Mouse (Mus musculus) heart, postnatal 0 days (tissue): ENCODE data around the gene Plekhj1. TPM values are rescaled to one million over a fixed set of nuclear protein-coding genes. Genes with fewer than 3 reads are reported as not detected.

Experiments
- ATAC-seq: fragments of 200-750 bp; cut with Nextera tagmentation; 2 replicates; pipeline ENCODE4 v1.8.0; 2017; ENCODE audit warnings: low read depth, moderate number of reproducible peaks, moderate library complexity; ENCODE audit not compliant: insufficient read depth
- DNase-seq: peaks from one replicate; pipeline ENCODE4 v3.0.0-alpha.2; 2016; ENCODE audit warnings: low spot score
- H3K27ac ChIP-seq: fragments of 300-500 bp; sonication (generic); 2 replicates; pipeline ENCODE4 v1.5.1; 2014; ENCODE audit warnings: low read depth, mild to moderate bottlenecking
- H3K27me3 ChIP-seq: fragments of 300-500 bp; sonication (generic); 2 replicates; pipeline ENCODE4 v1.6.1; 2014; ENCODE audit warnings: low read length, mixed read lengths; ENCODE audit not compliant: control insufficient read depth, insufficient read depth
- H3K36me3 ChIP-seq: fragments of 300-500 bp; sonication (generic); replicated peaks from 2 replicates; pipeline ENCODE4 v1.6.1; 2014; ENCODE audit warnings: low read length, mixed read lengths; ENCODE audit not compliant: control insufficient read depth, insufficient read depth
- H3K4me1 ChIP-seq: fragments of 300-500 bp; sonication (generic); 2 replicates; pipeline ENCODE4 v1.6.1; 2014; ENCODE audit warnings: antibody characterized with exemption; ENCODE audit not compliant: control insufficient read depth, insufficient read depth
- H3K4me2 ChIP-seq: fragments of 300-500 bp; sonication (generic); 2 replicates; pipeline ENCODE4 v1.6.1; 2014; ENCODE audit warnings: low read depth, mild to moderate bottlenecking, low read length, moderate library complexity
- H3K4me3 ChIP-seq: fragments of 300-500 bp; sonication (generic); 2 replicates; pipeline ENCODE4 v1.5.1; 2014; ENCODE audit warnings: low read depth, low read length
- H3K9ac ChIP-seq: fragments of 300-500 bp; sonication (generic); replicated peaks from 2 replicates; pipeline ENCODE4 v1.6.1; 2014; ENCODE audit warnings: low read depth, low read length, mixed read lengths
- H3K9me3 ChIP-seq: fragments of 300-500 bp; sonication (generic); replicated peaks from 2 replicates; pipeline ENCODE4 v1.6.1; 2016; ENCODE audit warnings: low read length; ENCODE audit not compliant: control insufficient read depth
- CTCF ChIP-seq: IDR thresholded peaks from 2 replicates; pipeline ENCODE4 v1.5.1; 2016; ENCODE audit warnings: antibody characterized with exemption, control low read depth, low read depth
- EP300 ChIP-seq: IDR thresholded peaks from 2 replicates; pipeline ENCODE4 v1.6.1; 2016; ENCODE audit warnings: antibody characterized with exemption, low read depth
- WGBS: fragments of 180-500 bp; shearing (Covaris S2); extraction: QIAGEN DNeasy Blood & Tissue Kit; methylation state at CpG from one replicate; pipeline ENCODE4 v1.1.7; 2014; 5-methylcytosine and 5-hydroxymethylcytosine counted together
- polyA plus RNA-seq: library from polyadenylated mRNA; unstranded; fragments of >200 nt; fragmentation: Nextera tagmentation; extraction: Ambion mirVana; gene quantifications from 2 replicates; pipeline ENCODE4 v1.2.1, GENCODE M21; 2015
- total RNA-seq: library from RNA; depleted of rRNA; stranded (reverse); fragments of >200 nt; gene quantifications from 2 replicates; pipeline ENCODE4 v1.2.3, GENCODE M21; 2014; ENCODE audit warnings: low replicate concordance; rRNA removed

Gene Plekhj1
- total RNA-seq, result 29.3 and 50.6 TPM in 2 replicates
- 41.8 and 44.4 TPM in 2 replicates for polyA plus RNA-seq

DNA sequence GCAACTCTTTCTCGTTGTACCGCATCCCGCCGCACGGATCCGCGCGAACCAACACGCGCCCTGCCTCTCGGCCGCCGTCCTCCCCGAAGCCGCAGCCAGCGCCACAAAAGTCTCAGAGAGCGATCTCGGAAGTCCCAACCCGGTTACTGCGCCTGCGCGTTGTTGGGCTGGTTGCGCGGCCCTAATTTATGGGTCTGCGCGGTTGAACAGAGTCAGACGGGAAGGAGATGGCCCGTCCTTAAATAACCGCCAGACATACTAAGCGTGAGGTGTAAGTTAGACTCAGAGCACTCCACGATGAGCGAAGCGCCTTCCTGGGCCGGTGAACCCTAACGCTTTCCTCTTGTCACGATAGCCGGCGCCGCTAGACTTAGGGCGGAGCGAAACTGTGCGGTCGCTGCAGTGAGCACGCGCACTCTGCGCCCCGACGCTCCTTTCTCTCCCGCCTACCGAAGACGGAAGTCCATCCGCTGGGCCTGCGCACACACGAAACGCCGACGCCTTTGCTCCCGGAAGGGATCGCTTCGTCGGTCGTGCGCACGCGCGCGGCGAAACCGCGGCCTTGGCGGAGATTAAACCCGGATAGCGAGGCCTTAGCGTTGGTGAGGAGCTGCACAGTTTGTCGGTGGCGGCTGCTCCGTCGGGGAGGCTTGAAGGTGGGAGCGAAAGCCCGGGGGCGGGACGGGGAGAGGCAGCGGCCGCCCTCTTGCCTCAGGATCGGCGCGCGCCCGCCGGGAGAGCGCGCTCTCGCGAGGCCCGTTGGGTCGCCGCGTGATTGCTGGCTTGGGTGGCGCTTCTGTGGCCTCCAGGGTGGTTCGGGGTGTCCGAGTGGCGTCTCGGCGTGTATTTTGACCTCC is at the start of gene Plekhj1, which contains the start of gene Sf3a2:
Plekhj1 (minus strand) TSS at position 477 of the 857 bp plus-strand sequence.
Sf3a2 (plus strand) TSS at position 49 of the 857 bp plus-strand sequence.
- DNase-seq (peak; percentile 98), ATAC-seq (peak; percentile 93)
- H3K4me3 ChIP-seq, result peak within 1 kb of the TSS; percentile 90
- H3K36me3 ChIP-seq, result peaks cover 54% of the 10 kb centered on the region
- peak within 1 kb of the TSS; percentile 98 for H3K27ac ChIP-seq
- H3K27me3 ChIP-seq, result no peaks in the 10 kb centered on the region
- H3K9ac ChIP-seq, result peak within 1 kb of the TSS; percentile 96
- H3K4me2 ChIP-seq, result peak within 1 kb of the TSS; percentile 96
- H3K4me1 ChIP-seq, result peaks cover 22% of the 10 kb centered on the region
- no peak for TF ChIP-seq CTCF
- no peak; the same call in 1 of the 2 replicates for TF ChIP-seq EP300
- WGBS, result under 1% methylated on average over 103 of the region's 104 CpGs
- H3K9me3 ChIP-seq, result no peaks in the 10 kb centered on the region

DNA sequence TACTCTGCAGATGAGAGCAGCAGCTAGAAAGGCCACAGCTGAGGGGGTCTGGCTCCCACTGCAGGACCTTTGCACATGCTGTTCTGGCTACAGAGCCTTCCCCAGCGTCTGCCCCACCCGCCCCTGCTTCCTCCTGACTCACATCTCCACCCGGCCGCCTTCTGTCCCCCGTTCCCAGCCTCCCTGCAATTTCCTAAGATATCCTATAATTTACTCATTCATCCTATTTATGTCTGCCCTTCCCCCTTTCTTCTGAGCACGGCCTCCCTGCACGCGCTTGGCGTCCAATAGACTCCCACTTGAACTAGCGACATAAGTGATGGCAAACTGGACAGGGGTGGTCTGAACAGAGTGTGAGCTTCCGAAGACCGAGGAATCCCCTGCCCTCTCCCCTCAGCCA is 47.3 kb upstream of the Plekhj1 start:
- DNase-seq (no peak), ATAC-seq (no peak)
- H3K27ac ChIP-seq, result no peak overlapping the region
- H3K9ac ChIP-seq, result no peak overlapping the region
- peaks cover 30% of the 10 kb centered on the region for H3K27me3 ChIP-seq
- no peaks in the 10 kb centered on the region for H3K36me3 ChIP-seq
- no peak overlapping the region for H3K4me3 ChIP-seq
- no peaks in the 10 kb centered on the region for H3K9me3 ChIP-seq
- TF ChIP-seq CTCF, result no peak
- no peak for TF ChIP-seq EP300
- 70% methylated on average over 12 of the region's 12 CpGs for WGBS
- peaks cover 9% of the 10 kb centered on the region for H3K4me1 ChIP-seq
- no peak overlapping the region for H3K4me2 ChIP-seq

DNA sequence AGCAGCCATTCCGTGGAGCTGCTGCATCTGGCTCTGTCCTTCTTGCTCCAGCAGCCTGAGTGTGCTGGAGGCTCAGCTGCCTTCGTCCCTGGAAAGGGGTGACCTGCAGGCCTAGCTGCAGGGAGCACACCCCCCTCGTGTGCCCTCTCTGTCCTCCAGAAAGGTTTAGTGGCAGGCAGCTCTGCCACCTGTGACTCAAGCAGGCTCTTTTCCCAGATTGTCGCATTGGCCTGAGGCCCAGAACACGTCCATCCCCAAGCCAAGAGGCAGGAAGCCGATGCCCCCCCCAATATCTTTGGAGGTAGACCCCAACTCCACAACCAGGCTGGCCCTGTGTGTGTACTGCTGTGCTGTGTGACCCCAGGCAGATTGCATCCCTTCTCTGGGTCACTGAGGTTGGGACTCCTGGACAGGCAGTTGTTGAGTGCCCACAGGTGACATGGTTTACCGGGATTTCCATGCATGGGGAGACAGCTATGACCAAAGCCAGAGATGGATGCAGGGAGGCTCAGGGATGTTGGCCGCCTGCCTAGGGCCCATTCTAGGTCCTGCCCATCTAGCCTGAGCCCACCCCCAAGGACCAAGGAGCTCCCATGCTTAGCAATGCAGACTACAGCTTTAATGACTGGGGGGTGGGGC is 46.7 kb upstream of the Plekhj1 start:
- Histone ChIP-seq H3K9ac (no peak overlapping the region), H3K4me3 (no peak overlapping the region), H3K27me3 (peaks cover 30% of the 10 kb centered on the region), H3K4me1 (peaks cover 9% of the 10 kb centered on the region), H3K9me3 (no peaks in the 10 kb centered on the region), H3K27ac (no peak overlapping the region), H3K36me3 (no peaks in the 10 kb centered on the region), H3K4me2 (no peak overlapping the region)
- 31% methylated on average over 8 of the region's 8 CpGs for WGBS
- ATAC-seq (no peak), DNase-seq (no peak)
- TF ChIP-seq EP300 (no peak), CTCF (no peak)

DNA sequence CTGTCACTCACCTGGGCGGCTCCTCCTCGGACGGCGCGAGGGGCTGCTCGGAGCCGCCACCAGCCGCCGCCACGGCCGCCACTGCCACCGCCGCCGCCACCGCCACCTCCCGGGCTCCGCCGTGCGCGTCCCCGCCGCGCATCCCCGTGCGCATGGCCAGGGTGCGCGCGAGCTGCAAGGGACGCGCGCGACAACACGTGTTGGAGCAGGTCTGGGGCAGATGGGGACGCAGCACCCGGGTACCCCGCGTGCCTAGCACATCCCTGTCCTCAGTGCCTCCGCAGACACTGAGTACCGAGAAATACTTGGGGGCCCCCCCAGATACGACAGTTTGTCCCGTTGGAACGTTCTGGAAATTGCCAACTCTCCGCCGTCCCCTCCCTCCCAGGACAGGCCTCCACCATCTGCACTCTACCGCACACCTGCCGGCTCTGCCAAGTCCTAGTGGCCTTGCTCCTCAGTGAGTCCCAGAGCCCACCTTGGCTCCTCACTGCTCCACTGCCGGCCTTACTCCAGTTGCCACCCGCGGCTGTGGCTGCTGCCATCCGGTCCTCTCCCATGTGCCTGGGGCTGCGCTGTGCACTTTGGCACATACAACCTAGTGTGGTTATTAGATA is 45.6 kb upstream of the Plekhj1 start, which contains the start of gene Lingo3:
Lingo3 (minus strand) TSS at position 109 of the 617 bp plus-strand sequence.
- 6% methylated on average over 49 of the region's 51 CpGs for WGBS

More for the DNA sequence above, 45.6 kb upstream of the Plekhj1 start, which contains the start of gene Lingo3:
- DNase-seq (no peak), ATAC-seq (peak; percentile 22; the same call in 1 of the 2 replicates)
- TF ChIP-seq EP300 (no peak), CTCF (no peak)
- Histone ChIP-seq H3K4me2 (peak within 1 kb of the TSS; percentile 78), H3K4me1 (peaks cover 9% of the 10 kb centered on the region), H3K27ac (no peak within 1 kb of the TSS), H3K36me3 (no peaks in the 10 kb centered on the region), H3K9me3 (no peaks in the 10 kb centered on the region), H3K27me3 (peaks cover 30% of the 10 kb centered on the region), H3K9ac (peak within 1 kb of the TSS; percentile 43), H3K4me3 (peak within 1 kb of the TSS; percentile 44)
